Mouse (Mus musculus) small intestine, adult 2 months (tissue): ENCODE data around the gene Aff3.

ENCODE experiments used
- CTCF ChIP-seq: fragments of 200-500 bp; IDR thresholded peaks from 2 replicates; pipeline ENCODE4 v1.5.1; 2012; ENCODE audit warnings: low read depth, mild to moderate bottlenecking, control low read depth, inconsistent platforms, low read length, moderate library complexity, mixed read lengths; ENCODE audit not compliant: insufficient replicate concordance, insufficient read length; ENCODE audit errors: extremely low read depth
- POLR2A ChIP-seq: fragments of 200-500 bp; IDR thresholded peaks from 2 replicates; pipeline ENCODE4 v1.6.1; 2012; ENCODE audit warnings: low read depth, mild to moderate bottlenecking, control low read depth, inconsistent platforms, low read length, moderate library complexity

- TF ChIP-seq POLR2A (no peak), CTCF (no peak)
Measured at GRCm38 (mm10) chr1:38528607-38529006, 136.1 kb downstream of the Aff3 start.
